Mouse (Mus musculus) embryo, embryonic 11.5 days (tissue): Measurements from ENCODE around the gene Gm20388.

Source experiments
- DNase-seq: peaks from one replicate; pipeline ENCODE4 v3.0.0-alpha.2; 2012; ENCODE audit warnings: low read depth, low spot score

Gm20388 gene

DNA sequence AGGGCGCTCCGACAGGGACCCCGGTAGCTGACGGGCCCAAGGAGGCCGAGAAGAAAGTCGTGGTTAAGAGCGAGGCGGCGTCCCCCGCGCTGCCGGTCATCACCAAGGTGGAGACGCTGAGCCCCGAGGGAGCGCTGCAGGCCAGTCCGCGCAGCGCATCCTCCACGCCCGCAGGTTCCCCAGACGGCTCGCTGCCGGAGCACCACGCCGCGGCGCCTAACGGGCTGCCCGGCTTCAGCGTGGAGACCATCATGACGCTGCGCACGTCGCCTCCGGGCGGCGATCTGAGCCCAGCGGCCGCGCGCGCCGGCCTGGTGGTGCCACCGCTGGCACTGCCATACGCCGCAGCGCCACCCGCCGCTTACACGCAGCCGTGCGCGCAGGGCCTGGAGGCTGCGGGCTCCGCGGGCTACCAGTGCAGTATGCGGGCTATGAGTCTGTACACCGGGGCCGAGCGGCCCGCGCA, 1206.6 kb downstream of the Gm20388 start:
- no peak for DNase-seq

DNA sequence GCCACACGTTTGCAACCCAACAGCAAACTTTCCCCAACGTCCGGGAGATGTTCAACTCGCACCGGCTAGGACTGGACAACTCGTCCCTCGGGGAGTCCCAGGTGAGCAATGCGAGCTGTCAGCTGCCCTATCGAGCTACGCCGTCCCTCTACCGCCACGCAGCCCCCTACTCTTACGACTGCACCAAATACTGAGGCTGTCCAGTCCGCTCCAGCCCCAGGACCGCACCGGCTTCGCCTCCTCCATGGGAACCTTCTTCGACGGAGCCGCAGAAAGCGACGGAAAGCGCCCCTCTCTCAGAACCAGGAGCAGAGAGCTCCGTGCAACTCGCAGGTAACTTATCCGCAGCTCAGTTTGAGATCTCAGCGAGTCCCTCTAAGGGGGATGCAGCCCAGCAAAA, 1207.3 kb downstream of the Gm20388 start:
- no peak for DNase-seq

DNA sequence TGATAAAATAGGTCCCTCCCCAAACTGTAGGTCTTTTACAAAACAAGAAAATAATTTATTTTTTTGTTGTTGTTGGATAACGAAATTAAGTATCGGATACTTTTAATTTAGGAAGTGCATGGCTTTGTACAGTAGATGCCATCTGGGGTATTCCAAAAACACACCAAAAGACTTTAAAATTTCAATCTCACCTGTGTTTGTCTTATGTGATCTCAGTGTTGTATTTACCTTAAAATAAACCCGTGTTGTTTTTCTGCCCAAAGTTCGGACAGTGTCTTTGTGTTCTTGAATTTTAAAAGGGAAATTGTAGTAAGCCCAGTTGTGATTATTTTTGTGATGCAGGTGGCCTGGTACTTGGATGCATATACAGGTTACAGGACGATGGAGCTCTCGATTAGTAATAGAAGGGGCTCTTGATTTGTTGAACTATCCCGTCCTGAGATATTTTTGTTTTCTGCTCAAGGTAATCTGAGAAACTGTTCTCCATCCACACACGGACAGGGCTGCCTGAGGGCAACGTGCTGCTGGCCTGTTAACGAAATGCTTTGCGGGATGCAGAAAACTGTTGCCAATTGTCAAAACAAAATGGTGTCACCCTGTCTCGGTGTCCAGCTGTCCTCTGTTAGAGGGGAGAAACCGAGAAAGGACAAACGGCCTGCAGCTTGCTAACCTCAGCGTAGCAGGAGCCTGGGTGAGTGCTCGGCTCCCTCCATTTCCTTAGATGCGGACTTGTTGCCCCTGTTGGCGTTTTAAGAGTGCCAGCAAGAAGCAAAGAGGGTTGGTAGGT, 1208.2 kb downstream of the Gm20388 start:
- no peak for DNase-seq

DNA sequence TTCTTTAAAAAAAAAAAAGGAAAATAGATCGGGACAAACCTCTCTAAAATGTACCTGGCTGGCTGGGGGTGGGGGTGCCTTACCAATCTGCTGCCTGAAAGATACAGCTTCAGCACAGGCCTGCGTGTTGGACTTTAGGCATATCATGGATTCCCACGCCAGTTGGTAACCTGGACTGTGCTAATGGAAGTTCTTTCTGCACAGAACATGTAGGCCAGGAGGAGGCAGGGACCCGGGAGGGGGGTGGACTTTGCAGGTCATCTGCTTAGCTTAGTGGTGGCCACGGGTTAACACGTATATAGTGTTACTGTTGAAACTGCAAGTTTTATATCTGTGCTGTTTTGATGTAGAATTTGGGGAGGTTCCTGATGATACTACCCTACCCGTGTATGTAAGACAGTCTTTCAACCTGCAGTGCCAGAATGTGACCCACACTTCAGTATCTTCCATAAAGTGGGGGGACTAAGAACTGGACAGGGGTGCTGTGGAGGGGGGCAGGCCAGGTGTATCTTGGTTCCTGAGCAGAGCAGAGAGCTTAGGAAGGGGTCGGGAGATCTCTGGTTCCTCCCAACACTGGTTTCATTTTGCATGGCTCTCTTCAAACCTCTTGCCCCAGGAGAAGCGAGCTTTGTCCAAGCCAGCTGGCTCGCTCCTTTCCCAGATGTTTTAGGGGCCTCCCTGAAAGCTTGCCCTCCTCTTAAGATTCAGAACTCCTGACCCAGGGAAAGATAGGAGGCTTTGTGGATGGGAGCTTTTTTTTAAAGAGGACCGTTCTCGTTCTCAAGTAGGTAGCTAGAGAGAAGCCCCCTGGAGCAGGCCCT, 1209.2 kb downstream of the Gm20388 start:
- no peak for DNase-seq

DNA sequence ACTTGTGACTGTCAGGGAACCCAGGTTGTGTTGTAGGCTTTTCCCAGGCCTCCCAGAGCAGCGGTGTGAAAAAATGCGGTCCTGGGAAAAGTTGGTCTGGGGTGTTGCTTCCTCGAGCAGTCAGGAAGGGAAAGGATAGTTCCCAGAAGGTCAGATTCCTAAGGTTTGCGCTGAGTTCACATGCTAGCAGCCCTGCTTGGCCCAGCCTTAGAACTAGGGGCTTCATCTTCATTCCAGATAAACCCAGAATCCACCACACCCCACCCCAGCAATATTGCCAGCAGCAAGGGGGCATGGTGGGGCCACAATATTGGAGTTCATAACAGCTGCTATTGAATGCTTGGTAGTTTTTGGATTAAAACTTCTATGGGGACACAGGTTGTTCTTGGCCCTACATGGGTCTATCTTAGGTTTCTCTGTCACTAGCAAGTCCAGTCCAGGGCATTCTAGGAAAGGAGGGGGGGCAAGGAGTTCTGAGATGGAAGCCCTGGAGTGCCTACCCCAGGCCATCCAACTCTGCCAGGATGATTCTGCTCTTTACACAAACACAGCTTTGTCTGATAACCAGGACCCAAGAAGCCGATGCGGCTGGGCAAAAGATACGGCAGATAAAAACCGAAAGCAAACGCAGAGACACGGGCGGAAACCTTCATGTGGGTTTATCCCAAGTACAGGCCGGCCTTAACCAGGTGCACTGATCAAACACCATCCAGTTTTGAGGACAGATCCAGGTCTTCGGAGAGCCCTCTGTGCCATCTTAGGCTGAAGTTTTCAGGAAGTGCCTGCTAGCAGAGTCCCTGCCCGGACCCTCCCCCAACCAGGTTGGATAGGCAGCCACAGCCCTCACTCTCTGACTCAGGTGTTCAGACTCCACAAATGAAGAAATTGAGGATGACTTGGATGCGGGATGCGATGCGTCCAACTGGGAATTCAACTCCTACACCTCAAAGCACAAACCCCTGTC, 1210.1 kb downstream of the Gm20388 start:
- DNase-seq: no peak

DNA sequence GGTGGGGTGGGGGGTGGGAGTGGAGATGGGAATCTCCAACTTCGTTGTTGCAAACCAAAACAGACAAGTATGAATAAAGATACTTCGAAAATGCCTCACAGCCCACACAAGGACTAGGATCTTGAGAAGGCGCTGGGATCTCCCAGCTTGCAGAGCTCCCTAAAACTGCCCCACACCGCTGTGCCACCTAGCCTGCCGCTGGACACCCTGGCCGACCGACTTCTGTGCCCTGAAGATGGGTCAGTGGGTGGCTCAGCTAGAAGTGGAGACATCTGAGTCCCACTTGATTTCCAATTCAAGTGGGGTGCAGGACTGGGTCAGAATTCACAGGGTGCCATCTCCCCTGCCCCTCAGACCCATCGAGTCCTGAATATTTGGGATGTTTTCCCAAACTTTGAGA, 1211.1 kb downstream of the Gm20388 start:
- no peak for DNase-seq

DNA sequence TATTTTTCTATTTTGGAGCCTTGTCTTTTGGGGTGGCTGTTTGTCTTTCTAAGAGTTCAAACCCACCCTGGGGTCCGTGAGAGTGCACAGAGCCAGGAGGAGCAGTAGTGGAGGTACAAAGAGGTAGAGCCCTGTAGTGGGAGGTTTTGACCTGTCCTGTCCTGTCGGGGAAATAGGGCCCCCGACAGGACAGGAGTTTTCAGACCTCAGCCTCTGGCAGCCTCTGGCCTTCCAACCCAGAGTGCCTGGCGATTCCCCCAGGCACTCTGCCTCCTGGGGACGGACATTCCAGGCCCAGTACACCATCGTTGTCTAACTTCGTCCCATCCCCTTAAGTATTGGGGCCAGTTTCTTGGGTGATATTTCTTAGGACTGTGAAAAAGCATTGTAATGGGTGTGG, 1211.7 kb downstream of the Gm20388 start:
- DNase-seq: no peak

DNA sequence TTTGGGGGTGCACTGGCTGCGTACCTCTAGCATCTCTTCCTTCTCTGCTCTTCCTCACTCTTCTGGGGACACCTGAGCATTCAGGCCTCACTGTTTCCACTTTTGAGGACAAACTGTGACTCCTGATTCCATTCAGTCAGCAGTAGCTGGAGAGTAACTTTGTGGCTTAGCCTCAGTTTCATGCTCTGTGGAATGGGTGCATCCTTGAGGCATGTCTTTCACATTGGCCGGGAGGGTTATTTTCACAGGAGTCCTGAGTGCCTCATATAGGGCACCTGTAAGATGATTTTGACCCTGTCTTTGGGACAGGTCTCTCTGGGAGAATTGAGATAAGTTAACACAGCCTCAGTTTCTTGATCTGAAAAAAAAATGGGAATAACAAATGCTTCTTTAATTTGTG, 1212.5 kb downstream of the Gm20388 start:
- DNase-seq: no peak

DNA sequence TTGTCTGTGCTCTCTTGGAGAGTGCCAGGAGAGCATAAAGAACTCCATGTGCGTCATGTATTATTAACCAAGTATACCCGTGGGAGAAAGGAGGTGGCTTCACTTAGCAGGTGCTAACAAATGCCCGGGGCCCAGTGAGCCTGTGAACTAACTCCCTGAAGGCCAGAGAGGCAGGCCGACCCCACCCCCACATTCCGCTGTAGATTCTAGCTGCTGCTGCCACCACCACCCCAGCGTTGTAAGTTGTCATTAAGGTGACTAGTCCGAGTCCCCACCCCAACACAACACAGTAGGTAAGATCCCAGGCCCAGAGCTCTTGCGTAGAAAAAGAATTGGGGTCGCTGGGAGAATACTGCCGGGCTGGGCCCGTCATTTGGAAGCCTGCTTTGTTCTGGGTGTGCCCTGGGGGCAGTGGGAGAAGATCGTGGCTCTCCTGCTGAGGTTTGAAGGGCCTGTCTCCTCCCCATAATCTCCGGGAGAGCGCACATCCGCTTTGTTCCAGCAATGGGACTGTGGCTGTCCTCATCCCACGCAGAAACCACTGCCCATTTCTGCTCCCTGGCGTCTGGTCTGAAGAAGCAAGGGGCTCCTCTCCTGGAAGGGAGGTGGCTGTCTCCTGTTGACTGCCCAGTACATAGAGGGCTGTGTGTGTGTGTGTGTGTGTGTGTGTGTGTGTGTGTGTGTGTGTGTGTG, 1214.1 kb downstream of the Gm20388 start:
- no peak for DNase-seq

DNA sequence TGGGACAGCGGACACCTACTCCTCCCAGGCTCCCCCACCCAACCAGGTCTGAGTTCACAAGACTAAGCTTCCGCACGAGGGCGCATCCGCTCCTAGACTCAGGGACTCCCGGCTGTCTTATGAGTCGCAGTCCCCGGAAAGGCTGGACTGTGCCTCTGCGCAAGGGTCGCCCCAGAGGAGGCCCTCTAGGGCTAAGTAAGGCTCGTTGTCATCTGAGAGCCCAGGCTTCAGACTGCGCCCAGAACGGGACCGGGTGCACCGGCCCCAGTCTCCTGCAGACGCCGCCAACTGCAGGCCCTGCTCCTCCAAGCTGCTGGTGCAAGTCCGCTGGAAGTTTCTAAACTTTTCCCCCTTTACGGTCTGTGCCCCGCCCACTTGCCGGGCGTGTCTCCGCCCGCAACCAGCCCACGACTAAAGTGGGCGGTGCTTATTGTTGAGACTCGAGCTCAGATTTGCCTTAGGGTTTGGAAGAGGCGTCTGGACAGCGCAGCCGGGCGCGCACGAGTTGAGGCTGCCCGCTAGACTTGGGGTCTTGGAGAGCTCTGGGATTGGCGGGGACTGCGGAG, 1214.8 kb downstream of the Gm20388 start:
- DNase-seq: peak; percentile 85

DNA sequence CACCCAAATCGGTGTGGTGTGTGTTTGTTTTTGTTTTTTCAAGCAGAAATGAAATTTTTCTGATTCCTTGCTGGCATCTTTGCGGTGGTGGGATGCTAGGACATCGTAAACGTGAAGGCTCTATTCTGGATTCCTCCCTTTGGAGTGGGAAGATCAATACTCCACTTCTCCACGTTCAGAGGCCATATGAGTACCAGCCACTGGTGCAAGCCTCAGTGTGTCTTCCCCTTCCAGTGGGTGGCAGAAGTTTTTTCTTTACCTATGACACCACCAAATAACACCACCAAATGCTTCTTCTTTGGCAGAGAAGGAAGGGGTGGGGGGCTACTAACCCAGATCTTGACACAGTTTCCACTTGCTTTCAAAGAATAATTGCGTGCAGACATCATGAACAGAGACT, 1215.5 kb downstream of the Gm20388 start:
- no peak for DNase-seq

DNA sequence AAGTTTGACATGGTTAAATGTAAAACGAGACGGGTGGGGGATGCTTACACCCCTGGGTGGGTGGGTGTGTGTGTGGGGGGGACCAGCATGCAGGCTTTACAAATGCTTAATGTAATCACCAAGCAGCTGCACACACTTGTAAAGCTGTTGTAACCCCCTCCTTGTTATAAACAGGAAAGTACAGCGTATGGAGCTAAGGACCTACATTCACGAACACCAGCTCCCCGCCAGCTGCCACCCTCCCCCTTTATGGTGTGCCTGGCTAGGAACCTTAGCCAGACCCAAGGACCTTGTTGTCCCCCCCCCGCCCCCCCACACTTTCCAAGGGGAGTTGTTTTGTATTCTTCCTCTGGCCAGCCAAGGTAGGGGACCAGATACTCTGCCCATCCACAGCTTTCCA, 1216.1 kb downstream of the Gm20388 start:
- DNase-seq: no peak

DNA sequence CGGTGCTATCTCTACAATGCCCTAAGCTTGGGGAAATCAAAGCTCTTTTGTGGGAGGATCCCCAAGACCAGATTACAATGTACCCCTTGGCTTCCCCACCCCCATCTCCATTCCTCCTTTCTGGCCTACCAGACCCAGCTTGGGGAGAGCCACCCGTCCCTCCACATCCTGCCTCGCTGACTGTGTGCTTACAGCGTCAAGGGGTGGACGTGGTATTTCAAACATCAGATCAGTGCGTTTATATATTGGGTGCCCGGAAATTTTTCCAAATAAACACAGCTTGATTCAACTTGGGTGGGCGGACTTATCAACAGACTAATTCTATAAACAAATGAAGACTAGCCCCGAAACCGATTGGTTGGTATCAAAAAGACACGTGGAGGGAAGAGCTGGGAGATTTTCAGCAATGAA, 1216.7 kb downstream of the Gm20388 start:
- DNase-seq: no peak

DNA sequence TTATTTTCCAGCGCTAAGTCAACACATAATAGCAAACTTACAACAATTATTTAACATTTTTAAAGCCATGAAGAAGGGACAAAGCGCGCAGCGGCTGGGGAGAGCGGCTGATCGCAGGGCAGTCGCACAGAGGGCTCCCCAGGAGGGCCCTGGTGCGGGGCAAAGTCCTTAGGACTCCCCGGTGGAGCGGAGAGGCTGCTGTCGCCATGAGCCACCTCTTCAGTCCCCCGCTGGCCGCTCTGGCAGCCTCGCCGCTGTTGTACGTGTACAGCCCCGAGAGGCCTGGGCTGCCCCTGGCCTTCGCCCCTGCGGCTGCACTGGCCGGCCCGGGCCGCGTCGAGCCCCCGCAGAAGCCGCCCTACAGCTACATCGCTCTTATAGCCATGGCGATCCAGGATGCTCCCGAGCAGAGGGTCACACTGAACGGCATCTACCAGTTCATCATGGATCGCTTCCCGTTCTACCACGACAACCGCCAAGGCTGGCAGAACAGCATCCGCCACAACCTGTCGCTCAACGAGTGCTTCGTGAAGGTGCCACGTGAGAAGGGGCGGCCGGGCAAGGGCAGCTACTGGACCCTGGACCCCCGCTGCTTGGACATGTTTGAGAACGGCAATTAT, 1217.2 kb downstream of the Gm20388 start, which contains the start of gene Foxl1:
Foxl1 (plus strand) TSS at position 185 of the 620 bp plus-strand sequence.
- DNase-seq: no peak

DNA sequence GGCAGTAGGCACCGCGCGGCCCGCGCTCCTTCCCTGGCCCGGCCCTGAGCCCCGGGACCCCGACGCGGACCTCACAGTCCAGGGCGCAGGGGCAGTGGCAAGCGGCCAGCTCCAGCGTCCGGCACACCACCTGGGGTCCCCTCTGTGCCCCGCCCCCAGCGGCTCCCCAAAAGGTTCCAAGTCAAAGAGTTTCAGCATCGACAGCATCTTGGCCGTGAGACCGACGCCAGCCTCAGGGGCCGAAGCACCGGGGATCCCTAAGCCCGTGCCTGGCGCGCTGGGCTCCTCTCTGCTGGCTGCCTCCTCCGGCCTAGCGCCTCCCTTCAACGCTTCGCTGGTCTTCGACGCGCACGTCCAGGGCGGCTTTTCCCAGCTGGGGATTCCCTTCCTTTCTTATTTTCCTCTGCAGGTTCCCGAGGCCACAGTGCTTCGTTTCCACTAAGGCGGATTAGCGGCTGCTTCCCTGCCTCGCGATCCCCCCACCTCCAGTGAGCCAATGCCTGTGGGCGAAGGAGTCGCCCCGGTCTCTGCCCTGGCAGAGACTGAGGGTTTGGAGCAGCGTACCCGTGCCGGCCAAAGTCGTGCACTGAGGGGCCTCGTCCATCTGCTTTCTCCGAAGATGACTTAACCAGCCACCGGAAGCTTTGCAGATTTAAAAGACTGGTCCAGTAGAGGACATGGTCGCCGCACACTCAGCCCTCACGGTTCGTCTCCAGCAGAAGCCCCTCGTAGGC, 1218.1 kb downstream of the Gm20388 start:
- DNase-seq: no peak

DNA sequence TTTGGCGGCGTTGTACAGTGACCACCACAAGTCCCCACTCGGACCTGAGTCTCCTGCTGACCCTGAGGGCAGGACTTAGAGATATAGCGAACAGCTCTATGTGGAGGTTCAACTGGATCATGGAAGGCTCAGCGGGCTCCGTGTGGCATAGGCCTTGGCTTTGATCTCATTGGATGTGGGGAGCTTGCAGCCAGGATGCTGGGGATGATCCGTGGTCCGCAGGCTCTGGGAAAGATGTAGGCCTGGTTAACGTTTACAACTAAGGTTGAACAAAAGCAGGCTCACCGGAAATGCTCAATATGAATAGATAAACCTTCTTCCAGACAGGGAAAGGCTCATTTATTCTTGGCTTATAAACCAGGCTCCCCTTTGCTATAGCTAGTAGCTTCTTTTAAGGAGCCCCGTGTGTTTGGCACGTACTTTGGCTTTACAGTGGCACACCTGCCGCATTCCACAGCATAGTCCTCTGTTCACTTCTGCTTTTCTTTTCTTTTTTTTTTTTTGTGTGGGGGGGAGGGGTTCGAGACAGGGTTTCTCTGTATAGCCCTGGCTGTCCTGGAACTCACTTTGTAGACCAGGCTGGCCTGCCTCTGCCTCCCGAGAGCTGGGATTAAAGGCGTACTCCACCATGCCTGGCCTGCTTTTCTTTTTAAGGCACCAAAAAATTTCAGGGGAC, 1218.8 kb downstream of the Gm20388 start:
- DNase-seq: no peak

DNA sequence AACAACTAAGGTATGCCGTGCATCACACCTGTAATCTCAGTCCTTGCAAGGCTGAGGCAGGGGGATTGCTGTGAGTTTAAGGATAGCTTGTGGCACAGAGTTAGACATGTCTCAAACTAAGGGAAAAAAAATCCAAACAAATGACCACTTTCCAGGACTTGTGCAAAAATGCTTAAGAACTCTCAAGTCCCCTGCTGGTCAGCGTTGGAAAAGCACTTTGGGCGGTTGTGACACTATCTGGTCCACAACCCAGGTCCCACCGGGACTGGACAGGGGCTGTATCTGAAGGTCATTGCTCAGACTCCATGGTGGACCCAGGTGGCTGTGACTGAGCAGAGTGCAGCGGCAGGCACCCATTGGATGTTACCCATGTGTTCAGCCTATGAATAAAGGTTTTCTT, 1219.9 kb downstream of the Gm20388 start:
- DNase-seq: no peak

DNA sequence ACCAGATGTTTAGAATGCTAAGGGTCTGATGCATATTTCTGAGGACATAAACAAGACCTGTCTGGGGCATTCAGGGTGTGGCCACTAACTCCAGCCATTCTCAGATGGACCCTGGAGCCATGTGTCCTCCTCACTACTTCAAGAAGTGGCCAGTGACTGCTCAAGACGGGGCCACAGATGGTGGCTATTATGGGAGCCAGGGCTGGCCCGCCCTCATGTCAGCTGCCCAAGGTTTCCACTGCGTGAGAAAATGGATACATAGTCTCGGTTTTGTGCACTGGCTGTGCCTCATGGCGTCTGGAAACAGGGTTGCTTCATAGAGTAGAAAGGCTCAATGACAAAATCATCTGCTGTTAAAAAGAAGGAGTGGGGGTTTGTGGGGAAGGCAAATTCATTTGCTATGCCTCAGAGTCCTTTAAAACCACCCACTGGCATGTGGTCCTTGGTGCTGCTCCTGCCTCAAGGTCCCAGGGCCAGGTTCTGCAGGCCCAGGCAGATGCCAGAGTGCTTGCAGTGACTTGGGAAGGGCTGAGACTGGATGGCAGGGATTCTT, 1222.4 kb downstream of the Gm20388 start:
- no peak for DNase-seq

DNA sequence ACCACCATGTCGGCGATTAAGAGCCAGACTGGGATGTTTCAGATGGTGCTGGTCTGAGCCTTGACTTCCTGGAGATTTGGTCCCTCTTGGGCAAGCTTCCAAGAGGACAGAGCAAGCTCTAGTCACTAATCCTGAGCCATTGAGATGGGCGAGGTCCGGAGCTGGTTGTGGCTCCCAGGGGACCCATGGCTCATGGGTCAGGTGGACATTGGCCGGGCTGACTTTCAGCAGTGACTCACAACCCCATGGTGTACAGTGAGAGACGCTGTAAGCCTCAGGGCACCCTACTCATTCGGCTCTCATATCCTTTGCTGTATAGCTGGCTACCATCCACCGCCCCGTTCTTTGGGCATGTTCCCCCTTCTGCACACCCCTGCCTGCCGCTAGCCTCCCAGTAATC, 1223.5 kb downstream of the Gm20388 start:
- no peak for DNase-seq
